Mouse (Mus musculus): ENCODE measurements around the gene Coq10a. TPM values are rescaled to one million over a fixed set of nuclear protein-coding genes. Genes with fewer than 3 reads are reported as not detected.

The Coq10a gene
- polyA plus RNA-seq, 1 experiment from 2014 or later: 11.0 TPM

GRCm38 (mm10) chr10:128321641-128322040 lies 47.2 kb downstream of the Coq10a start:
- H3K4me1 ChIP-seq (ENCODE audit: control insufficient read depth, insufficient read depth, low read length): peaks cover 11% of the 10 kb centered on the region; the same call in 1 of the 2 replicates
- H3K9me3 ChIP-seq (ENCODE audit: control insufficient read depth, low read length): no peaks in the 10 kb centered on the region
- H3K27me3 ChIP-seq (ENCODE audit: control insufficient read depth, insufficient read depth, low read length): no peaks in the 10 kb centered on the region
- WGBS: 66% methylated on average over 12 of the region's 12 CpGs
- no peak overlapping the region; the same call in 1 of the 2 replicates for H3K27ac ChIP-seq (replicated peaks; ENCODE audit: low read depth, low read length)
- H3K4me3 ChIP-seq (ENCODE audit: low read depth, low read length): peak overlapping the region; percentile 89
- peaks cover 32% of the 10 kb centered on the region for H3K36me3 ChIP-seq (ENCODE audit: control insufficient read depth, insufficient read depth, low read length)
- DNase-seq (ENCODE audit: low spot score) (peak; percentile 49), ATAC-seq (ENCODE audit: insufficient number of reproducible peaks, low FRiP score, low TSS enrichment, low read depth) (no peak)
- H3K4me2 ChIP-seq (ENCODE audit: low read depth, severe bottlenecking): peak overlapping the region; percentile 95
- peak overlapping the region; percentile 50 for H3K9ac ChIP-seq (ENCODE audit: low read length)

DNA sequence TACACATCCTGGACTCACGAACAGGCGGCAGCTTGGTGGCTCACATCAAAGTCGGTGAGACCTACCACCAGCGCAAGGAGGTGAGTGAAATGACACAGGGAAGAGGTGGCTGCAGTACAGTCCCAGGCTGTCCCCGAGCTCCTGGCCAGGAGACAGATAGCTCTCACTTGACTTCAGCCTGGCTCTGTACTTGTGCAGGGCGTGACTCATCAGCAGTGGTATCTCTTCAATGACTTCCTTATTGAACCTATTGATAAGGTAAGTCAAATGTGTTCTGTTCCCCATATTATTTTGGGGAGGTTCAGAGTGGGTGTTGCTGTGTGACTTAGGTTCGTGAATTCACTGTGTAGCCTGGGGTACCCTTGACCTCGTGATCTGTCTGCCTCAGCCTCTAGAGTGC lies 53.2 kb downstream of the Coq10a start:
- H3K27me3 ChIP-seq (ENCODE audit: control insufficient read depth, insufficient read depth, low read length): no peaks in the 10 kb centered on the region
- peaks cover 38% of the 10 kb centered on the region for H3K36me3 ChIP-seq (ENCODE audit: control insufficient read depth, insufficient read depth, low read length)
- ATAC-seq (ENCODE audit: insufficient number of reproducible peaks, low FRiP score, low TSS enrichment, low read depth) (no peak), DNase-seq (ENCODE audit: low spot score) (no peak)
- no peak overlapping the region for H3K4me3 ChIP-seq (ENCODE audit: low read depth, low read length)
- no peaks in the 10 kb centered on the region for H3K4me1 ChIP-seq (ENCODE audit: control insufficient read depth, insufficient read depth, low read length)
- H3K4me2 ChIP-seq (ENCODE audit: low read depth, severe bottlenecking): no peak overlapping the region
- H3K9me3 ChIP-seq (ENCODE audit: control insufficient read depth, low read length): no peaks in the 10 kb centered on the region
- no peak overlapping the region for H3K9ac ChIP-seq (ENCODE audit: low read length)
- WGBS: 94% methylated on average over 8 of the region's 8 CpGs
- H3K27ac ChIP-seq (replicated peaks; ENCODE audit: low read depth, low read length): no peak overlapping the region

Small RNA genes within 50 kb of the gene (microRNA-seq; reads per million reads assigned to microRNA genes)
- not detected for gene Gm25361
- not detected for gene Gm26308
- 1.8 reads per million for gene Mir6914
- not detected for gene Mir6915

Other genes with a start within 250 kb of the Coq10a start
- 25.2 and 29.8 TPM in 2 replicates for gene Rbms2, start 188.7 kb downstream of the Coq10a start, polyA plus RNA-seq (2014; fragmentation: Nextera tagmentation; extraction: Ambion mirVana)
- 1.6 and 1.9 TPM in 2 replicates for gene Gls2, start 174.5 kb downstream of the Coq10a start, polyA plus RNA-seq (2014; fragmentation: Nextera tagmentation; extraction: Ambion mirVana)
- 32.5 and 33.1 TPM in 2 replicates for gene Spryd4, start 157.2 kb downstream of the Coq10a start, polyA plus RNA-seq (2014; fragmentation: Nextera tagmentation; extraction: Ambion mirVana)
- gene Mip, start 143.2 kb downstream of the Coq10a start, polyA plus RNA-seq (2014; fragmentation: Nextera tagmentation; extraction: Ambion mirVana): 0.32 and 0.41 TPM in 2 replicates
- 92.9 and 95.6 TPM in 2 replicates for gene Timeless, start 136.9 kb downstream of the Coq10a start, polyA plus RNA-seq (2014; fragmentation: Nextera tagmentation; extraction: Ambion mirVana)
- gene Apon, start 114.9 kb downstream of the Coq10a start, polyA plus RNA-seq (2014; fragmentation: Nextera tagmentation; extraction: Ambion mirVana): 0.50 and 0.52 TPM in 2 replicates
- not detected in 2 replicates for gene Apof, start 100.3 kb downstream of the Coq10a start, polyA plus RNA-seq (2014; fragmentation: Nextera tagmentation; extraction: Ambion mirVana)
- gene Stat2, start 98.4 kb downstream of the Coq10a start, polyA plus RNA-seq (2014; fragmentation: Nextera tagmentation; extraction: Ambion mirVana): 12.0 and 14.0 TPM in 2 replicates
- gene Il23a, start 70.2 kb downstream of the Coq10a start, polyA plus RNA-seq (2014; fragmentation: Nextera tagmentation; extraction: Ambion mirVana): not detected in 2 replicates
- gene Pan2, start 65.7 kb downstream of the Coq10a start, polyA plus RNA-seq (2014; fragmentation: Nextera tagmentation; extraction: Ambion mirVana): 37.5 and 38.7 TPM in 2 replicates
- 343 and 351 TPM in 2 replicates for gene Cnpy2, start 46.5 kb downstream of the Coq10a start, polyA plus RNA-seq (2014; fragmentation: Nextera tagmentation; extraction: Ambion mirVana)
- gene Cs, start 31.3 kb downstream of the Coq10a start, polyA plus RNA-seq (2014; fragmentation: Nextera tagmentation; extraction: Ambion mirVana): 231 and 232 TPM in 2 replicates
- gene Ankrd52, start 8.1 kb upstream of the Coq10a start, polyA plus RNA-seq (2014; fragmentation: Nextera tagmentation; extraction: Ambion mirVana): 12.0 and 12.8 TPM in 2 replicates
- gene Slc39a5, start 32.2 kb upstream of the Coq10a start, polyA plus RNA-seq (2014; fragmentation: Nextera tagmentation; extraction: Ambion mirVana): 0.07 and 0.20 TPM in 2 replicates
- 89.9 and 91.8 TPM in 2 replicates for gene Nabp2, start 42.5 kb upstream of the Coq10a start, polyA plus RNA-seq (2014; fragmentation: Nextera tagmentation; extraction: Ambion mirVana)
- 34.3 and 34.6 TPM in 2 replicates for gene Rnf41, start 42.7 kb upstream of the Coq10a start, polyA plus RNA-seq (2014; fragmentation: Nextera tagmentation; extraction: Ambion mirVana)
- gene Smarcc2, start 90.3 kb upstream of the Coq10a start, polyA plus RNA-seq (2014; fragmentation: Nextera tagmentation; extraction: Ambion mirVana): 96.5 and 105 TPM in 2 replicates
- 656 and 696 TPM in 2 replicates for gene Myl6, start 125.1 kb upstream of the Coq10a start, polyA plus RNA-seq (2014; fragmentation: Nextera tagmentation; extraction: Ambion mirVana)
- 3.1 and 4.4 TPM in 2 replicates for gene Myl6b, start 129.7 kb upstream of the Coq10a start, polyA plus RNA-seq (2014; fragmentation: Nextera tagmentation; extraction: Ambion mirVana)
- gene Esyt1, start 156.9 kb upstream of the Coq10a start, polyA plus RNA-seq (2014; fragmentation: Nextera tagmentation; extraction: Ambion mirVana): 7.6 and 8.9 TPM in 2 replicates
- gene Zc3h10, start 178.8 kb upstream of the Coq10a start, polyA plus RNA-seq (2014; fragmentation: Nextera tagmentation; extraction: Ambion mirVana): 15.3 and 19.4 TPM in 2 replicates
- 4,010 and 4,046 TPM in 2 replicates for gene Rpl41, start 180.3 kb upstream of the Coq10a start, polyA plus RNA-seq (2014; fragmentation: Nextera tagmentation; extraction: Ambion mirVana)
- gene Pa2g4, start 197.0 kb upstream of the Coq10a start, polyA plus RNA-seq (2014; fragmentation: Nextera tagmentation; extraction: Ambion mirVana): 274 and 289 TPM in 2 replicates
- 7.6 and 8.1 TPM in 2 replicates for gene Erbb3, start 220.7 kb upstream of the Coq10a start, polyA plus RNA-seq (2014; fragmentation: Nextera tagmentation; extraction: Ambion mirVana)